ENCODE assay signal across 12 mouse cellular contexts in genomic region chr16:9768356-9768755, GRCm38 (mm10).
DNase-seq lines count a peak whose midpoint lies in the region; ATAC-seq and TF ChIP-seq lines count a peak whose summit lies in the region.
"Had no signal": no experiment of that assay in that cellular context is flagged by ENCODE, and none has a peak within 500 bp of the region (broad histone marks: within the 10 kb centered on the region; RNA-seq: fewer than 3 reads in every experiment).

No protein-coding gene starts in this region.

- intact Hi-C loops in left cerebral cortex, adult 2 months (cut with DNase I) = no loop called here

- H3K9me3 ChIP-seq in forebrain, embryonic 15.5 days = no peaks in the 10 kb centered on the region
- H3K9me3 ChIP-seq in forebrain, embryonic 11.5 days (ENCODE audit: control insufficient read depth, low read length) = no peaks in the 10 kb centered on the region
- no peaks in the 10 kb centered on the region for H3K9me3 ChIP-seq in forebrain, embryonic 16.5 days (ENCODE audit: control insufficient read depth, low read length)
- H3K9me3 ChIP-seq: embryonic facial prominence, embryonic 13.5 days; heart, embryonic 15.5 days; limb, embryonic 12.5 days had no signal

- peak overlapping the region; percentile 53 for H3K27ac ChIP-seq in forebrain, embryonic 15.5 days (replicated peaks)
- H3K27ac ChIP-seq in forebrain, embryonic 11.5 days (ENCODE audit: low read depth, low read length) = no peak overlapping the region
- H3K27ac ChIP-seq in forebrain, embryonic 16.5 days (ENCODE audit: low read length) = peak overlapping the region; percentile 11; the same call in 1 of the 2 replicates
- H3K27ac ChIP-seq in left cerebral cortex, adult 2 months = peak overlapping the region; percentile 64
- H3K27ac ChIP-seq: embryonic facial prominence, embryonic 13.5 days; heart, embryonic 15.5 days; limb, embryonic 12.5 days had no signal

- DNase-seq in forebrain, embryonic 11.5 days (ENCODE audit: low spot score) = no peak
- DNase-seq in NIH3T3 (ENCODE audit: low read depth) = peak; percentile 6
- DNase-seq in left cerebral cortex, adult 2 months (ENCODE audit: extremely low spot score in 1 of 2, low spot score in 2 of 2) = peak; percentile 31 to 63
- DNase-seq in Muller cell, postnatal 12 days (ENCODE audit: inconsistent ontology term) = no peak
- DNase-seq in urinary bladder, postnatal 14 days (ENCODE audit: low spot score) = no peak
- no peak for DNase-seq in gastrocnemius, postnatal 25 days

- H3K36me3 ChIP-seq in forebrain, embryonic 15.5 days = no peaks in the 10 kb centered on the region
- H3K36me3 ChIP-seq in forebrain, embryonic 11.5 days (ENCODE audit: control insufficient read depth, insufficient read depth, low read length) = no peaks in the 10 kb centered on the region
- no peaks in the 10 kb centered on the region for H3K36me3 ChIP-seq in forebrain, embryonic 16.5 days (ENCODE audit: control insufficient read depth, insufficient read depth)
- H3K36me3 ChIP-seq: embryonic facial prominence, embryonic 13.5 days; heart, embryonic 15.5 days; limb, embryonic 12.5 days had no signal

- peak; percentile 80 for ATAC-seq in forebrain, embryonic 15.5 days (replicated peaks)
- ATAC-seq in forebrain, embryonic 11.5 days (replicated peaks; ENCODE audit: low FRiP score) = no peak
- ATAC-seq in forebrain, embryonic 16.5 days = peak; percentile 89
- ATAC-seq: midbrain, embryonic 16.5 days had no signal

- no peaks in the 10 kb centered on the region for H3K27me3 ChIP-seq in forebrain, embryonic 15.5 days
- no peaks in the 10 kb centered on the region for H3K27me3 ChIP-seq in forebrain, embryonic 11.5 days (ENCODE audit: control insufficient read depth, insufficient read depth, low read length)
- no peaks in the 10 kb centered on the region for H3K27me3 ChIP-seq in forebrain, embryonic 16.5 days (replicated peaks; ENCODE audit: control insufficient read depth, insufficient read depth, low read length)
- H3K27me3 ChIP-seq: embryonic facial prominence, embryonic 13.5 days; heart, embryonic 15.5 days; limb, embryonic 12.5 days had no signal

- TF ChIP-seq CTCF in left cerebral cortex, adult 2 months (IDR thresholded peaks at IDR 0.05) = no peak

- peaks cover 6% of the 10 kb centered on the region; the same call in 1 of the 2 replicates for H3K4me1 ChIP-seq in forebrain, embryonic 15.5 days
- no peaks in the 10 kb centered on the region for H3K4me1 ChIP-seq in forebrain, embryonic 11.5 days (replicated peaks; ENCODE audit: control insufficient read depth, insufficient read depth, low read length)
- peaks cover 4% of the 10 kb centered on the region for H3K4me1 ChIP-seq in forebrain, embryonic 16.5 days (replicated peaks; ENCODE audit: control insufficient read depth, insufficient read depth, low read length)
- H3K4me1 ChIP-seq: embryonic facial prominence, embryonic 13.5 days; heart, embryonic 15.5 days; limb, embryonic 12.5 days had no signal

- 42% methylated on average over 5 of the region's 5 CpGs for WGBS in forebrain, embryonic 15.5 days
- 87% methylated on average over 5 of the region's 5 CpGs for WGBS in forebrain, embryonic 11.5 days
- WGBS in forebrain, embryonic 16.5 days = 44% methylated on average over 5 of the region's 5 CpGs

- no peak overlapping the region for H3K9ac ChIP-seq in forebrain, embryonic 15.5 days (replicated peaks)
- no peak overlapping the region for H3K9ac ChIP-seq in forebrain, embryonic 11.5 days (ENCODE audit: low read length)
- no peak overlapping the region for H3K9ac ChIP-seq in forebrain, embryonic 16.5 days (replicated peaks; ENCODE audit: low read depth, low read length)
- H3K9ac ChIP-seq: embryonic facial prominence, embryonic 13.5 days; heart, embryonic 15.5 days; limb, embryonic 12.5 days had no signal

- H3K4me2 ChIP-seq in forebrain, embryonic 15.5 days (replicated peaks) = no peak overlapping the region
- H3K4me2 ChIP-seq in forebrain, embryonic 11.5 days (ENCODE audit: low read depth, low read length, severe bottlenecking) = no peak overlapping the region
- H3K4me2 ChIP-seq in forebrain, embryonic 16.5 days (ENCODE audit: low read length) = no peak overlapping the region
- H3K4me2 ChIP-seq: embryonic facial prominence, embryonic 13.5 days; heart, embryonic 15.5 days; limb, embryonic 12.5 days had no signal

- H3K4me3 ChIP-seq in forebrain, embryonic 15.5 days = no peak overlapping the region
- no peak overlapping the region for H3K4me3 ChIP-seq in forebrain, embryonic 11.5 days (ENCODE audit: low read depth, low read length)
- no peak overlapping the region for H3K4me3 ChIP-seq in forebrain, embryonic 16.5 days (replicated peaks; ENCODE audit: low read length)
- no peak overlapping the region for H3K4me3 ChIP-seq in left cerebral cortex, adult 2 months
- H3K4me3 ChIP-seq: embryonic facial prominence, embryonic 13.5 days; heart, embryonic 15.5 days; limb, embryonic 12.5 days had no signal

Comparison
In these comparisons a context has a peak if more than half of its experiments do, and no peak if none do; other contexts are left out.
1. DNase-seq: peak in NIH3T3 (single experiment) and left cerebral cortex, adult 2 months (2 of 2); none in forebrain, embryonic 11.5 days (single experiment), Muller cell, postnatal 12 days (single experiment), urinary bladder, postnatal 14 days (single experiment) and gastrocnemius, postnatal 25 days (single experiment).